Mouse (Mus musculus): ENCODE measurements at regions not wholly inside any gene's neighbourhood (a gene's known extent, or its start where the extent isn't known, plus 50 kb on each side); places are given as distances from the start of the nearest gene placed in this dataset.

DNA sequence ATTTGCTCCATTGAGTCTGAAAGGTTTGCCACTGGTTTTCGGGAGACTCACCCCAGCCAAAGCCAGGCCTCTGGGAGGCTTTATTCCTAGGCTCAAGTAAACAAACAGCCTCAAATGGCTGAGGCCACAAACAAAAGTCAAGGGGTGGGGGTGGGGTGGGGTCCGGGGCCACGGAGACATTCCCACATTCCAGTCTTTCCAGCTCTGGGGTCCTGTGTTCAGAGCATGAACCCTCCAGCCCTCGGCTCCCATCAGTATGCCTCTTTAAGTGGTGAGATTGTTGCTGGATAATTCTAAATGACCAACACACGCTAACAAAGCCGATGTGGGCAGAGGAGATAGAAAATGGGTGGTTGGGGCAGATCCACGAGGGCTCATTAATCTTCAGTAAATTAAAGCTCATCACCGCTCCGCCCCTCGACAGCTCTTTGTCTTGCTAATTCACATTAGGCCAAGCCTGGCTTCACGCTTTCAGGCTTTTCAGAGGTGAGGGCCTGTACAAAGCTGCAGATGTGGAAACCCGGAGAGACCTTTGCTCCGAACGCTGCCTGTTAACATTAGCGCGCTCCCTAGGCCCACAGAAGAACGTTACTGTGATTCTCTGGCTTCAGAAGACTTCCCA lies 326.2 kb downstream of the Pmp22 start:
- TF ChIP-seq CTCF (IDR thresholded peaks at IDR 0.05; ENCODE audit: extremely low read depth, insufficient read length, insufficient replicate concordance, low read depth, low read length), result no peak
- TF ChIP-seq POLR2A (IDR thresholded peaks at IDR 0.05; ENCODE audit: low read depth, low read length), result no peak

Data from small intestine, adult 2 months (tissue).